Mouse (Mus musculus): ENCODE results near the gene Btrc.
A peak's percentile ranks its signal among the peaks of the same experiment; 100 is the strongest.

Gene Btrc

DNA sequence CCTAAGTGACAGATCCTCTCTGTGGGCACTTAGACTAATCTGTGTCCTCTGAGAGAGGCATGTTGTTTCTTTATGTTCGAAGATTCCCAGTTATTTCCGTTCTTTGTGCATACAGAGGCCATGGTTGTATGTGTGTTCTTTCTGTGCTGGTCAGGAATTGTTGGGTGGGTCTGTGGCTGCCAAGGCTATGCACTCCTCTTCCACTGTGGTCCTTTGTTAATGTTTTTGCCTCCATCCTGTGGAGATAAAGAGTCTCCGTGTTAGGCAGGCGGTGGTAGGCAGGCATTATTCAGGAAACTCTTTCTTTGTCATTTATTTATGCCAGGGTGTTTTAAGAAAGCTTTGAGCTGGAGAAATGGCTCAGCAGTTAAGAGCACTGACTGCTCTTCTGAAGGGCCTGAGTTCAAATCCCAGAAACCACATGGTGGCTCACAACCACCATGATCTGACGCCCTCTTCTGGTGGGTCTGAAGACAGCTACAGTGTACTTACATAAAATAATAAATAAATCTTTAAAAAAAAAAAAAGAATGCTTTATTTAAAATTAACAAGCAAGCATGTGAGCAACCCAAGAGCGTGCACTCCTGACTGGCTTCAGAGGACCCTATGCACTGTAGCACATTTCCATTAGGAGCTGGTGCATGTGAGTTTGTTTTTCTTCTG lies 67.6 kb downstream of the Btrc start:
- DNase-seq, result no peak

DNA sequence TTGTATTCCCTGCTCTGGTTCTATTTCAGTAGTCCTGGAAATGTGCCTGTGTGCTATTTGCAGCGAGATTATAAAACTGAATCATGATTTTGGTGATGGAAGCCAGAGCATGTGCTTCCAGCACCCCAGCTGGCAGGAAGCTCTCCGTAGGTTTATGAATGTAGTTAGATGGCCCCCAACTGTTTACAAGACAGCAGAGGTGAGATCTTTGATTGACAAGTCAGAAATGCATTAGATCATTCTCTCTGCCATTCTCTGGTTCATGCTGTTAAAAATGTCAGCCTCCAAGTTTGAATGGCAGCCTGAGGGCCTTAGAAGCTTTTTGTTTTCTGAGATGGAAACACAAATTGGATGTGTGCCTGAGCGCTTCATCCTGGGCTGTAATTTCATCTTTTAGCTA lies 68.8 kb downstream of the Btrc start:
- DNase-seq, result peak; percentile 82

DNA sequence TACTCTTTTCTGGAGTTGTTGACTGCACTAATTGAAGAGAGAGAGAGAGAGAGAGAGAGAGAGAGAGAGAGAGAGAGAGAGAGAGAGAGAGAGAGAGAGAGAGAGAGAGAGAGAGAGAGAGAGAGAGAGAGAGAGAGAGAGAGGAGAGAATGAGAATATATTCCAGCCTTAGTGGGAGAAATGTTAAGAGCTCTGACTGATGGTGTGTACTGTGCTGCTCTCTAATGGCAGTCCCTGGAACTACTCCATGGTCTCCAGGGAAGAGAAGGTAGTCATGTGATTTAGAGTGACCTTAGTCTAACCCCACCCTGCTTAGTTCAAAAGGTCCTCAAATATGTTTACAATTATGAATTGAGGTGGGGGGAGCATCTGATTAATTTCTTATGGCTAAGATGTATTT lies 72.5 kb downstream of the Btrc start:
- peak; percentile 74 for DNase-seq

DNA sequence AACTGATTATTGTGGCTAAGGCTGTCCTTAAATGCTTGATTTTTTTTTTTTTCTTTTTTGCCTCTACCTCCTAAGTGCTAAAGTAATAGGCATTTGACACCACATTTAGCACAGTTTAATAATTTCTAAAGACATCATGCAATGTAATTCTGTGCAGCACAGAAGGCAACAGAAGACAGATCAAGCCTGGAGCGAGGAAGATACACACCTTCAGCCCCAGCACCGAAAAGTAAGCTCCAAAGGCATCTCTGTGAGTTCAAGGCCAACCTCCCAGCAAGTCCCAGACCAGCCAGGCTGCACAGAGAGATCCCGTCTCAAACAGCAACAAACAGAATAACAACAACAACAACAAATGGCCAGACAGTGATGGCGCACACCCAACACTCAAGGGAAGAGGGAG lies 73.6 kb downstream of the Btrc start:
- no peak for DNase-seq

DNA sequence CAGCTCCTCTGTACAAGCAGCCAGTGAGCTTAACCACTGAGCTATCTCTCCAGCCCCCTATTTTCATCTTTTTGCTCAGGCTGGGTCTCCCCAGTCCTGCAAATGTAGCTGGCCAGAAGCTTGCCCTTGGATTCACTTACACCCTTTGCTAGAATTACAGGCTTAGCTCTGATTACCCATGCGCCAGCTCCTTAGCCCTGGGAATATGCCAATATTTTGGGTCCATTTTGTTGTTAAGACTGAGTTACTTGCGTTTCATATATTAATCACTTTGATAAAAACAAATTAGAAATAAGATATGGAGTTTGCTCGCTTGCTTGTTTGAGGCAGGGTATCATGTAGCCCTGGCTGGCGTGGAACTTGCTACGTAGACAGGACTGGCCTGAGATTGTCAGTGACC lies 74.7 kb downstream of the Btrc start:
- no peak for DNase-seq

DNA sequence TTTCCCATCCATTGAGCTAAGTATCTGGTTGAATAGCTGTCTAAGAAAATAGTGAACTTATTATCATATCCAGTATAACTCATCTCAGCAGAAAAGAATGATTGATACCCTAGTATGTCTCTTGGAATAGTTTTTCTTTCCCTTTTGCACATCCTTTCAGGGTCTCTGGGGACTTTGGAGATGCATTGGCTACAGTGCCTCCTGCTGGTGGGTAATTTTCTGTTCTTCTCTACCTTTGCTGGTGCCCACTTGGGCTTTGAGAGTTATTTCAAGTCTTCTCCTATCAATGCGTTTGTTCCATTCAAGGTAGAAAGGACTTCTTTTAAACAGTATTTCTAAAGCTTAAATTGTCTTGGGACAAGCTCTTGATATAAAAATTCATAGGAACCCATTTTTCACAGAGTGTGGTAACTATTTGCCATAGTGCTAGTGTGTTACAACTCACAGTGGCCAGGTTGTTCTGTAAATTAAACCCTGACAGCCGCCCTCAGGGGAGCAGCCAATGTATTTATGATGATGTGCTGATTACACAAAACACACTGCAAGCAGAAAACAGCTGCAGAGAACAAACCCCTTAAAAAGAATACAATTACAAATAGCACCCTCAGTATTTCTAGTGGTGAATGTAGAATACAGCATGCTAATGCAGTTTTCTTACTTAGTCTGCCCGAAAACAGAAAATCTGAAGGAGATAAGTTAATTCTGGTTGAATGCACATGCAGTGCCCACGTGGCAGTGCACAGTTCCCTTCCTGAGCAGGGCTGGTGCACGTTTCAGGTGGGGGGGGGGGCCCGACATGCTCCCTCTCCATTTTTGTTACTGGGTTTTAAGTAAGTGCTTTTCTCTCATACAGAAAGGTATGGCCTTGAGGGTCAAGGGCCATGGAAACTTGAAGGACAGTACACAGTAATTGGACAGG lies 75.7 kb downstream of the Btrc start:
- DNase-seq, result no peak

DNA sequence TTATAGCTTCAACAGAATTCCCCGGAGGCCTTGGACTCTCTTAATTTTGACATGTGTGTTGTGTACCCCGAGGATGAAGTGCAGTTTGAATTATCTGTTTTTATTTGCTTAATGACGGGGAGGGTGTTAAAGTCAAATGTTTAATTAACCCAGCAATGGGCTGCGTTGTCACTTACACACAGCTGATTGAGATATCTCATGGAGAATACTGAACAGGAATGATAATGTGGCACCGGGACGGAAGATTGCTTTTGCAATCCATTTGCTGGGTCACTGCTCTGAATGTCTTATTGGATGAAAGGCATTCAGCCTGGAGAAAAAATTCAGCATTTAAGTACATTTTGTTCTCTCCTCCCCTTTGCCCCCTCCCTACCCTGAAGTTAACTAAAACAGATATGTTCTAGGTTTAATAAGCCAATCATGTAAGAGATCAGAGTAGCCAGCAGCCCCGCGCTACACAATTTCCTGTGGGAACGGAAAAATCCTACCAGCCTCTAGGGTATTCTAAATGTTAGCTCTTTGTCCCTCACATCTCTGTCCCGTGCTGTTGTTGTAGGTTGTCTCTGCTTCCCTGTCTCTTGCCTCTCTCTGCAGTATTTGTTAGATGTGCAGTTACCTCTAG lies 77.1 kb downstream of the Btrc start:
- DNase-seq, result no peak

DNA sequence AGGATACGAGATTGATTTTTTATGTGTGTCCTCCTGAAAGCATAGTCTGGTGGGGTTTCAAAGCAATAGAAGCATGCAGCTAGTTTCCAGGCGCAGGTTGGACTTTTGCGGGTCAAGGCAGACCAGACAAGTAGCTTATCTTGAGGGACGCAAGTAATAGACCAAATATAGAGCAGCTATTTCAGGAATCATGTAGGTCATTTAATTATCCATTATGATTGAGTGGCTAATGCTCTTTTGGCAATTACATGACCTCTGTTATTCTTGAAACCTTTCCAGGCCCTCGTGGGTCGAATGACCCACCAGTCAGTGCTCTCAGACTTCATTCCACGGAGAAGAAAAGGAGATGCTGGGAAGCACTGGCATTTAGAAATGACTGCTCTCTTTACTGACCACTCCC lies 78.2 kb downstream of the Btrc start:
- DNase-seq, result no peak

DNA sequence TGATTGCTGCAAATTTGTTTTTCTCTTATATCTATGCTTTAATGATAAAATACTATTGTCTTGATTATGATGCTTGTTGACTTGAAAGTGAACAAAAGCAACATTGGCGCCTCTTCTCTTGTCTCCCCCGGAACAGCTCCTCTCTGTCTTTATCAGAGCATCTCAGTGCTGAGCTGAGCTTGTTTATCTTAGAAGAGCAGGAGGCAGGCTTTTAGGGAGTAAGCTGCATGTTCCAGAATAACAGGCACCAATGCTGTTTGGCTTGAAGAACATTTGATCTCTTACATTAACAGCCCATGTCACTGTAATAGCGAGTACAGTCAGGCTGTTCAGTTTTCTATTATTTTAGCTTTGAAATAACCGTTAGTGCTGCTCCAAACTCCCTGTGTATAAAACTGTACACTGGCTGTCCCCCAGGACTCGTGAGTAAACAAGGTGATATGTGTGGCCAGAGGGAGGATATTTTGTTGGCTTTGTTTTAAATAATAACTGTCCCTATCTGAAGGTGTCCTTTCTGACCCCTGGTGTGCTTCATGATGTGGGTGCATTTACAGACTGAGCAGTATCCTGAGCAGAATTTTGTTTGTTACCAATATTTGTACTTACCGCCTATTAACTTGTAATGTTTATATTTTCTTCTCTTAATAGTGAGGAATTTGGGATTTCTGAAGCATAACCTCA lies 81.9 kb downstream of the Btrc start:
- DNase-seq, result no peak

DNA sequence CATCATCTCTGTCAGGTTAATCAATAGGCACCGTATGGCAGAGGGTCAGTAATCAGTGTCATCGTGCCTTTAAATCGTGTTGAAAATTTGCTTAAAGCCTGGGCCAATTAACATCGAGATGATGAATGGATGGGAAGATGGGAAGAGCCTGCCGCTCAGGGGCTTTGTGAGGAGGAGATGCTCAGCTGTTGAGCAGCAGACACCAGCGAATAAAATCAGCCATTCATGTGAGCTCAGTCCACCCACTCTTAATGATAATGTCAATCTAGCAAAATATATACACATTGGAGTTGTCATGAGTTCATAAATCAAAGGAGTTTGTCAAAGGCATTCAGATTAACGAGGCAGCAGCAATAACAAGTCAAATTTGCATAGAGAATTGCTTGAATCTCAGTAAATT lies 83.1 kb downstream of the Btrc start:
- DNase-seq, result no peak

DNA sequence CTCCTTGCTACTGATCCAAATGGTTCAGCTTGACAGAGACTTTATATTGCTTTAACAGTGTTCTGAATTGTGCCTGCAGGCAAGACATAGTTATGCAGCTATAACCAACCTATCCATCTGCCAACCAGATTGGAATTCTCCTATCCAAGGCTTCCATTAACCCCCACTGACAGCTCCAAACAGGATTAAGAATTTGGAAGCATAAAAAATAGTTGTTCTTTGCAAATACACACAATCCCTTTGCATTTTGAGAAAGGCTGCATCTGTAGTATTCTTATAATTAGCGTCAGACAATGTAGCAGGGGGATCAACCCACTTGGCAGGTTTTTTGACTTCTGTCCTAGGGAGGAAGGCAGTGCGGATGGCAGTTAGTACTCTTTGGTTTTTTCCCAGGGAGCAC lies 83.7 kb downstream of the Btrc start:
- no peak for DNase-seq

DNA sequence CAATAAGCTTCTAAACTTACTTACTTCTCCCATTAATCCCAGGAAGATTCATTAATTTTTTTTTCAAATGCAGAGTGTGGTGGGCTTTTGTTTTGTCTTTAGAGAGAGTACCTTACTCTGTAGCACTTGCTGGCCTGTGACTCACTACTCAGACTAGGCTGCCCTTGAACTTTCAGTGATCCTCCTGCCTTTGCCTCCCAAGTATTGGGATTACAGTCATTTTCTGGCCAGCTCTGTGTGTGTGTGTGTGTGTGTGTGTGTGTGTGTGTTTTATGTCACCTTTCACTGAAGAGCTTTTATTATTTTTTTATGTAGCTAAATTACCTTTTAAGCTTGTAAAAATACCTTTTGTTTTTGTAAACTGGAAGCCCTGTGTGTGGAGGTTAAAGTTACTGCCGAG lies 84.4 kb downstream of the Btrc start:
- no peak for DNase-seq

DNA sequence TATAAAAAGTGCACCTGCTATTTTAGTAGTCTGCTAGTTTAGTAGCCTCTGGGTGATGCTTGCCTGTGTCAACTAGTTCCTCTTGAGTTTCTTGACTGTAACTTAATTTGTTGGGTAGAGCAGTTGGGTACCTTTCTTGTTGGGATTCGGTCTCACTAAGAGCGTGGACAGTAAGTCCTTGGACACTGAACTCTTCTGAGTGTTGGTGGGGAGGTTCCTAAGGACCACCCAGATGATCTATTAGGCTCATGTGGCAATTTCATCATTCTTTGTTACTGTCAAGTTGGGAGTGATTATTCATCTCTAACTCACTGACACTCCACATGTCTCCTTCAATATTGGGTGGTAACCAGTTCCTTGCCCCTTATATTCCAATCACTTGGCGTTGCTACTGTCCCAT lies 90.9 kb downstream of the Btrc start:
- no peak for DNase-seq

DNA sequence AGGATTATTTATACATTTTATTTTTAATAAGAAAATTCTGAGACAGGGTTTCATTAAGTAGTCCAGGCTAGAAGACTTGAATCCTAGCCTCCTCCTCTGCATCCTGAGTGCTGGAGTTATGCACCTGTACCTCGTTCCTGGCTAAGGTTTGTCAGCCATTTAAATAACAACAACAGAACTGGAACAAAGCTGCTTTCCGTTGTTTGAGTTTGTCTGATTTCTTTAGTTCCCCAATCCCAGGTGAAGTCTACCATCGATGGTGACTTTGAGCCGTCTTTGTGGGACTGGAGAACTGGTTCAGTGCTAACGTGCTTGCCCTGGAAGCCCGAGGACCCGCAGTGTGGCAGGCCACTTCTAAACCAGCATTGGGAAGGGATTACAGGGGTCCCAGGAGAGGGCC lies 93.4 kb downstream of the Btrc start:
- no peak for DNase-seq

DNA sequence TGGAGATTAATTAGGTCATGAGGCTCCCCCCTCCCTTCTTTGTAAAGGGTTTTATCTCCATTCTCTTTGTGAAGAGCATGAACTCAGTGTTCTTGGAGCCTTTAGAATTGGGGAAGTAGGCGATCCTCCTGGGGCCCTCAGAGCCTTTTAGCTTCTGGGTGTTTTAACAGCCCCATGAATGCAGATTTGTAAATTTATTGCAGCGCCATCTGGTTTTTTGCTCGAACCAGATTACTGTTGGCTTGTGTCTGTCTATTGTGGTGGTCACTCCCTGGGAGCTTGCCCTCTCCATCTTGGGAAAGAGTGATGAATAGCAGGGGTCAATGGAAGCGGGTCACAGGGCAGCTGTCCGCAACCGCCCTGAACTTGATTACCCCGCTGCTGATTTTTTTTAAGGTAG lies 95.2 kb downstream of the Btrc start:
- no peak for DNase-seq

DNA sequence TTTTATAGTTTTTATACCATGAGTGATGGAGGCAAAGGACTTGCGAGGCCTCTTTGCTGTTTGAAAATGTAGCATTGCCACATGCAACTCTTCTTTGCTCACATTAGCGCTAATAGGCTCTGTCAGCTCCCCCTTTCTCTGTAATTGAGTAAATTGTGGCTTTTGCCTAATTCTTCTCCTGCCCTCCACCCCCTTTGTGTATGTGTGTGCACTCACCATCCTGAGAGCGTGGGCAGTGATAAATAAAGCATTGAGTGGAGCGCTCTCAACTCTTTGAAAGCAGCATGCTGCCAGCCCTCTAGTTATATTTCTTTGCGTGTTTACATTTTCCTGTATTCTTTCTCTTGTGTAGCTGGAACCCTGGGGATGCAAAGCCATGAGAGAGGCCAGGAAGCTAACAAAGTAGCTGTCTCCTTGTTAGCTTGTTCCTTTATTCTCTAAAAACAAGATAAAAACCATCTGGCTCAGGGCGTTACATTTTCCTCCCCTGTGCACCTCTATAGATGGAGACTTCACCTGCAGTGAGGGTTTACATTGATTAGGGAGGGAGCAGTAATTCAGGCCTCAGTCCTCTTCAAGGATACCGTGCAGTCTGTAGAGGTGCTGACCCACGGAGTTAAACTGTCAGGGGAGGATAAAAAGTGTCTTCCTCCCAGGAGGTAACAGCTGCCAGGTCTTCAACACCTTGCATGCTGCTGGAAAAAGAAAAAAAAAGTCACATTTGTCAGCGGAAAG lies 96.6 kb downstream of the Btrc start:
- no peak for DNase-seq

DNA sequence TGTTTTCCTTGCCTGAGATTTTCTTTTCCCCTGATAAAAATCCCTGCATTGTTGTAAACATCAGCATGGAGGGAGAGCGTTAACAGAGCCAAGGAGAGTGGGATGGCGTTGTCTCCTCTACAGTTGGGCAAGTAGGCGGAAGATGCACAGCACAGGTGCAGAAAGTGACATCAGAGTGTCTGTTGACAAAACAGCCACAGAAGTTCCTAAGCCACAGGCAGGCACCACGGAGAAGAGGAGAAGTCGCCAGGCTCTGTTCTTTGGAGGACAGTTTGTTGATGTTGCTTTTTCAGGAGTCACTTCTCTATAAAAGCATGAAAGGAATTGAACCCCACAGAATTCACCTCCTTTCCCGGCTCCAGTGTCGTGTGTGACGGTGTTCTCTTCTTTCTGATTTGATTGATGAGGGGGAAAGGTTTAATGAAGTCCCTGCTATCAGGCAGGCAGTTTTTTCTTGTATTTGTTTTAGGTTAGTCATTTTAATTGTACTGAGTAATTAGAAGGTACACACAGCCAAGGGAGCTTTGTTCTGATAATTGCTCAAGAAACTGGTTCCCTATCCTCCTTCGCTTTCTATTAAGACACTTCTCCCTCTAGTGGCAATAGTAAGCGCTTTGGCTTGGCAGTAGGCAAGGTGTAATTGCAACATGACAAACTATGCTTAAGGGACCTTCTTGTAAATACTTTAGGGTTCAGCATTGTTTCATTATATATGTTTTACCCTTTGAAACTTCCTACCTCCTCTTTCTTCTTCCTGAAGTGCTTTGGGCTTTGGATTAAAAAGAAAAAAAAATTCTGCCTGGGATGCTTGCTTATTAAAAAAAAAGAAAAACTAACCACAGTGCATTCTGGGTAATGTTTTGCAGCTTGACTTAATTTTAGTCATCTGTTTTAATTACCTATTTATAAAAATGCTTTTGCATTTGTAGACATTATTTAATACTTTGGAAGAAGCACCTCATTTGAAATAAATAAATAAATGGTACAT lies 97.5 kb downstream of the Btrc start:
- DNase-seq, result no peak

DNA sequence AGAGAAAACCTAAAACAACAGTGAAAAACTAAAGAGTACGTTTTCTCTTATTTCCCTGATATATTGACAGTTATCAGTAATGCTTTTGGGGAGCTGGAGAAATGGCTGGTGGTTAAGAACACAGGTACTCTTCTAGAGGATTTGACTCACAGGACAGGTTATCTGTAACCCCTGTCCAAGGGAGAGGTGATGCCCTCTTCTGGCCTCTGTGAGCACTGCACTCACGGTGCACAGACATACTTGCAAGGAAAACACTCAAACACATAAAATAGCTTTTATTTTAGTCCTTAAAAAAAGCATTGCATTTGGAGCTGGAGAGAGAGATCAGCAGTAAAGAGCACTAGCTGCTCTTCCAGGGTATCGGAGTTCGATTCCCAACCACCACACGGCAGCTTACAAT lies 106.2 kb downstream of the Btrc start:
- no peak for DNase-seq

DNA sequence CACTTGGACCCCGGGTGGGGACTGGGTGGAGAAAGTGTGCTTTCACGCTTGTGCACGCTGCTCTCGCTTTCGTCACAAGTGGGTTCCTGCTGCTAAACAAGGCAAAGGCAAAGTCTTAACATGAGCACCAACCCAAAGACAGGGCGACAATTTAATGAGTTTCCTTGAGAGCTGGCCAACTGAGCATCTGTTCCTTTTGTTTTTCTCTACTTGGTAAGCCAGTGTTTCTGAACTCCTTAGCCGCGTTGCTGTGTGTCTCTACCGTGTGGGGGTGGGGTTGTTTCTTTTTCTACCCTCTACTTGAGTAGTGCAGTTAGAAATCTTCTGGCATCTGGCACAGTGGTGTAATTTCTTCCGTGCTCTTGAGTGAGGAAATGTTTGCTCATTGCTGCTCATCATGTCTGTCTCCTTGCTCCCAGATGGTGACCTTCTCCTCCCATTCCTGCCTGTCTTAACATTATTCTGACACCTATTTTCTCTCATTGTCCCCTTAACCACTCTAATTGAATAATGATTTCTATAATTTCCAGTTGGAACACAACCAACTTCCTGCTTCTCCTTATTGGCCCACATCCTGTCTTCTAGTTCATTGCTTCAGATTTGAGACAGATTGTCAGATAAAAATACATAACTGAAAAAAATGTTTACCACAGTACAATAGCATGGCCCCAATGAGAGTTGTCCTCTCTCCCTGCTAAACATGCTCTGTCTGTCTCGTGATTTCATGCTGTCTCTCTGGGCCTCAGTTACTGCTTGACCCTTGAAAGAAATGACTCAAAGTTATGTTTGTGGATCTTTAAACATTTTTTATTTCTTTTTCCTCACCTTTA lies 109.4 kb downstream of the Btrc start:
- DNase-seq, result peak; percentile 73

DNA sequence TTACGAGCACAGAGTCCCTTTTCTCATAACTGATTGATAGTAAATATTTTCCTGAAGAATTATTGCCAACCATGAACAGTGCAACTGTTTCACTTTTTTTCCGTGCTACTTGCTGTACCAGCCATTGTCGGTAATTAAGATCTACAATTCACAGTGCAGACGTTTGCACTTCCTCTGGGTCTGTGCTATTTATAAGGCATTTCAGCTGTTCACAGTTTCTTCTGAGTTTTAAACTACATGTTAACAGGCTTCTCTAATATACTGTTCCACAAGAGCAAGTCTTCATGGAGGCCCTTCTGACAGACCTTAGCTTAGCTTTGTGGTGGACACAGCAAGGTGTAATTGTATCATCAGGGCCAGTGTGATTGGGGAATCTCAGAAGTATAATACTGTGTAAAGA lies 111.2 kb downstream of the Btrc start:
- no peak for DNase-seq

Data from right cerebral cortex, adult 18-20 months (tissue).